38 mouse cellular contexts compared by ENCODE assay signal in the genomic region with DNA sequence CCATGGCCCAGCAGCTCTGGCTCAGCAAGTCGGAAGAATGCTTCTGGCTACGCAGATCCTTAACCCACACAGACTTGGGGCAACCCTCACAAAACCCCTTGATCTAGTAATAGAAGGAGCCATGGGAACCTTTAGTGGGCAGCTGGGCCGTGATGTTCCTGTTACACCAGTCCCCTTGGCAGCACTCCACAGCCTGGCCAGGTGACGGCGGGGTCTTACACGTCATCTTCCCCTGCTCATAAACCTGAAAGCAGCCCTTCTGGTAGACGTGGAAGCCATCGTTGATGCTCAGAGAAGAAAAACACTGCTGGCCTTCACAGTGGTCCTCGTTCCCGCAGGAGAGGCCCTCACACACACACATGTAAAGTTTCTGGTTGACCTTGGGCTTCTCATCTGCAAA. TPM values are rescaled to one million over a fixed set of nuclear protein-coding genes. Genes with fewer than 3 reads are reported as not detected.
"Had no signal": no experiment of that assay in that cellular context is flagged by ENCODE, and none has a peak within 500 bp of the region (broad histone marks: within the 10 kb centered on the region; RNA-seq: fewer than 3 reads in every experiment).

No protein-coding gene starts in this region.

- H3K9me3 ChIP-seq: embryonic facial prominence, embryonic 10.5 days; embryonic facial prominence, embryonic 12.5 days; embryonic facial prominence, embryonic 13.5 days; embryonic facial prominence, embryonic 15.5 days; forebrain, embryonic 10.5 days; forebrain, embryonic 12.5 days; forebrain, embryonic 13.5 days; forebrain, embryonic 15.5 days had no signal

- H3K9ac ChIP-seq: embryonic facial prominence, embryonic 12.5 days; embryonic facial prominence, embryonic 13.5 days; embryonic facial prominence, embryonic 15.5 days; forebrain, embryonic 12.5 days; forebrain, embryonic 13.5 days; forebrain, embryonic 15.5 days; forebrain, postnatal 0 days had no signal

- H3K4me1 ChIP-seq: embryonic facial prominence, embryonic 12.5 days had no signal

- H3K27me3 ChIP-seq: embryonic facial prominence, embryonic 12.5 days; embryonic facial prominence, embryonic 13.5 days; embryonic facial prominence, embryonic 15.5 days; forebrain, embryonic 12.5 days; forebrain, embryonic 13.5 days; forebrain, embryonic 15.5 days had no signal

- H3K4me2 ChIP-seq: embryonic facial prominence, embryonic 12.5 days; embryonic facial prominence, embryonic 13.5 days; embryonic facial prominence, embryonic 15.5 days; forebrain, embryonic 12.5 days; forebrain, embryonic 13.5 days; forebrain, embryonic 15.5 days had no signal

- H3K36me3 ChIP-seq: forebrain, embryonic 12.5 days had no signal

- ATAC-seq: forebrain, embryonic 13.5 days; forebrain, embryonic 14.5 days; forebrain, embryonic 15.5 days; forebrain, embryonic 16.5 days; forebrain, postnatal 0 days had no signal

- DNase-seq: cerebellum, adult 2 months; cerebellum, adult 8-10 months; cerebellum, adult 9-10 months; cerebellum, adult 9-11 months; cerebellum, postnatal 25 days; cerebellum, postnatal 36 days; embryo, embryonic 11 days; forebrain, postnatal 0 days; gastrocnemius, adult 2 months; gastrocnemius, postnatal 10 days; gastrocnemius, postnatal 14 days; gastrocnemius, postnatal 25 days; gastrocnemius, postnatal 36 days; heart, adult 18-20 months; heart, adult 2 months had no signal

- H3K4me3 ChIP-seq: embryonic facial prominence, embryonic 10.5 days; embryonic facial prominence, embryonic 12.5 days; embryonic facial prominence, embryonic 13.5 days; embryonic facial prominence, embryonic 15.5 days; erythroblast, embryonic 14.5 days; forebrain, embryonic 10.5 days; forebrain, embryonic 12.5 days; forebrain, embryonic 13.5 days; forebrain, embryonic 15.5 days; gastrocnemius, adult 2 months; heart, adult 2 months had no signal

- H3K27ac ChIP-seq: embryonic facial prominence, embryonic 10.5 days; embryonic facial prominence, embryonic 12.5 days; embryonic facial prominence, embryonic 13.5 days; embryonic facial prominence, embryonic 15.5 days; forebrain, embryonic 10.5 days; forebrain, embryonic 12.5 days; forebrain, embryonic 13.5 days; forebrain, embryonic 15.5 days; gastrocnemius, adult 2 months; heart, adult 2 months had no signal

RNA-seq across cellular contexts. Expression of a gene that starts 9.6 kb away (rescaled TPM):
- total RNA-seq: common myeloid progenitor, adult 5-6 weeks; forebrain, postnatal 0 days; gastrocnemius, adult 18-20 months; gastrocnemius, adult 2 months; gastrocnemius, adult 8-10 months; gastrocnemius, postnatal 10 days; gastrocnemius, postnatal 14 days; gastrocnemius, postnatal 25 days; gastrocnemius, postnatal 36 days; gastrocnemius, postnatal 4 days; granulocyte monocyte progenitor cell, adult 5-6 weeks; heart, adult 18-20 months; heart, adult 2 months; heart, adult 8-10 months had no signal
- polyA plus RNA-seq: cerebellum, adult 2 months; cortical plate, adult 2 months; embryonic facial prominence, embryonic 10.5 days; embryonic facial prominence, embryonic 11.5 days; embryonic facial prominence, embryonic 12.5 days; embryonic facial prominence, embryonic 13.5 days; embryonic facial prominence, embryonic 14.5 days; embryonic facial prominence, embryonic 15.5 days; erythroblast, embryonic 14.5 days; forebrain, embryonic 10.5 days; forebrain, embryonic 11.5 days; forebrain, embryonic 13.5 days; forebrain, embryonic 14.5 days; forebrain, embryonic 15.5 days; forebrain, postnatal 0 days; frontal cortex, adult 2 months; gonadal fat pad, adult 2 months; heart, adult 2 months had no signal
